Mouse (Mus musculus) thymus, adult 2 months (tissue): Measurements from ENCODE around the gene Brms1.

Experiments used
- CTCF ChIP-seq: fragments of 200-500 bp; IDR thresholded peaks from 2 replicates; pipeline ENCODE4 v1.5.1; 2012; ENCODE audit warnings: mild to moderate bottlenecking, control low read depth, low read length, moderate library complexity, borderline replicate concordance; ENCODE audit not compliant: control insufficient read depth, poor library complexity, insufficient read depth; ENCODE audit errors: extremely low read depth
- POLR2A ChIP-seq: fragments of 200-500 bp; IDR thresholded peaks from 2 replicates; pipeline ENCODE4 v1.6.1; 2012; ENCODE audit warnings: mild to moderate bottlenecking, low read length, control low read depth, moderate library complexity; ENCODE audit not compliant: control insufficient read depth, poor library complexity, insufficient read depth; ENCODE audit errors: extremely low read depth

DNA sequence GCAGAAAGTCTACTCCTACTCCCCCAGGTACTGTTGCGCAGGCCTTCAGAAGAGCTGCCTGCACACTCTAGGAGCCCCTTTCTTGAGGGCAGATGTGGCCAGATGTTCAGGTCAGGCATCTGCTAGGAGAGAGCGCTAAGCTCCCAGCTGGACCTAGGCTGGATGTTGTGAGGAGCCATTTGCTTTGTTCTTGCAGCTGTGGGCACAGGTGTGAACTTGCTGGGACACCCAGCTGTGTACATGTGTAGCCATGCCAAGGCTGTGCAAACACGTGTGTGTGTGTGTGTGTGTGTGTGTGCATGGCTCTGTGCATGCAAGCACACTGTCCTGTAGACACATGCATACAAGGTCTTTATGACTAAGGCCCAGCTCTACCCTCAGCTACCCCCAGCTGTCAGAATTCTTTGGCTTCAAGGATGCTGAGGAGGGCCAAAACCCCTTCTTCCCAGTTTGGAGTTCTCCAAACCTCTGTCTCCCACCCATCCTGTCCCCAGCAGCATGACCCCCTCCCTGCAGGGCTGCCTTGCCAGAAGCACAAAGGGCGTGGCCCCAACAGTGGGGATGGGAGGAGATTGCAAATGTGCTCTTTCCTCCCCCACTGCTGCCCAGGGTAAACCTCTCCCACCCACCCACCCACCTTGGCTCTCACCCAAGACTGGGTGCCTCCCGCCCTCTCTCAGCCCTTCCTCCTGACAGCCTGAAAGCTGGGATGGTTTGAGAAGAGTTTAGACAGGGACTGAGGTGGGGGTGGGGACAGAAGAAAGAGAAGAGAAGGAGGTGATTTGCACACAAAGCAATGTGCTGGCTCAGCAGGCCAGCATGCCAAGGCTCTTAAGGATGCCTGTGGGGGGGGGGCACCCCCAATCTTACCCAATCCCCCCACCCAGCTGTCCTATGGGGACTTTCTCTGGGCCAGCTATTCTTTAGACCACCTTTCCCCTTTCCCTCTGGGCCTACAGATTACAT is 19.5 kb downstream of the Brms1 start:
- TF ChIP-seq POLR2A (no peak), CTCF (no peak)
